Mouse (Mus musculus): ENCODE results near the gene Sfpq.

GRCm38 (mm10) chr4:127016366-127016765 lies 4.8 kb upstream of the Sfpq start:
- TF ChIP-seq POLR2A (IDR thresholded peaks at IDR 0.05; ENCODE audit: extremely low read depth, insufficient read depth, low read length) = no peak
- TF ChIP-seq CTCF (IDR thresholded peaks at IDR 0.05; ENCODE audit: extremely low read depth, insufficient read depth, low read length) = no peak
